In the genomic region with DNA sequence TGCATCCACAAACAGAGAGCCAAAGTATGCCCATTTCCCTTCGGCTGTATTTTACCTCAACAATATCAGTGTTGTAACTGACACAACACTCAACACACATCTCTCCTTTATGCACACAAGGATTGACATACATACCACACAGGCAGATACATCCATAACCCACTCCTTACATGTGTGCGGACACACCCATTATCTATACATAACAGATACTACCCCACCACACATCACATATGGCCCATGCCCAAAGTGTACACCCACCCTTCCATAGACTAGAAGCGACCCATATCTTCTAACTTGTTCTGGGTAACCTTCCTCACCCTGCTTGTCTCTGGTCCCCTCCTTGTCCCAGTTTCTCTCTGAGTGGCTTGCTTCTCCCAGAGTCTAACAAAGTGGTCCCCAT, we compare ENCODE assay signal across 22 mouse cellular contexts.
"Had no signal": no experiment of that assay in that cellular context is flagged by ENCODE, and none has a peak within 500 bp of the region (broad histone marks: within the 10 kb centered on the region; RNA-seq: fewer than 3 reads in every experiment).

No protein-coding gene starts in this region.

- H3K9me3 ChIP-seq: kidney, embryonic 15.5 days; lung, embryonic 15.5 days; midbrain, embryonic 10.5 days; midbrain, embryonic 13.5 days; neural tube, embryonic 13.5 days; stomach, embryonic 15.5 days had no signal

- H3K36me3 ChIP-seq: kidney, embryonic 15.5 days; lung, embryonic 15.5 days; midbrain, embryonic 10.5 days; midbrain, embryonic 13.5 days; neural tube, embryonic 13.5 days; stomach, embryonic 15.5 days had no signal

- H3K9ac ChIP-seq: kidney, embryonic 15.5 days; lung, embryonic 15.5 days; midbrain, embryonic 13.5 days; neural tube, embryonic 13.5 days; stomach, embryonic 15.5 days had no signal

- DNase-seq: kidney, adult 11 months; kidney, adult 8-10 months; kidney, postnatal 10 days; kidney, postnatal 36 days; layer of hippocampus, postnatal 36 days; lung, adult 18-20 months; lung, postnatal 10 days; lung, postnatal 36 days; retina, postnatal 1 day; right cerebral cortex, postnatal 25 days; spleen, adult 18-20 months; thymus, postnatal 36 days had no signal

- H3K4me1 ChIP-seq: kidney, embryonic 15.5 days; lung, embryonic 15.5 days; megakaryocyte, embryonic 14.5 days; midbrain, embryonic 10.5 days; midbrain, embryonic 13.5 days; neural tube, embryonic 13.5 days; stomach, embryonic 15.5 days had no signal

- ATAC-seq: midbrain, embryonic 13.5 days; midbrain, embryonic 16.5 days had no signal

- H3K27ac ChIP-seq: kidney, embryonic 15.5 days; left cerebral cortex, adult 2 months; lung, embryonic 15.5 days; midbrain, embryonic 10.5 days; midbrain, embryonic 13.5 days; neural tube, embryonic 13.5 days; stomach, embryonic 15.5 days had no signal

- H3K27me3 ChIP-seq: kidney, embryonic 15.5 days; lung, embryonic 15.5 days; midbrain, embryonic 13.5 days; neural tube, embryonic 13.5 days; stomach, embryonic 15.5 days had no signal

- H3K4me3 ChIP-seq: kidney, embryonic 15.5 days; left cerebral cortex, adult 2 months; lung, embryonic 15.5 days; megakaryocyte, embryonic 14.5 days; midbrain, embryonic 10.5 days; midbrain, embryonic 13.5 days; myocyte; neural tube, embryonic 13.5 days; stomach, embryonic 15.5 days had no signal

- H3K4me2 ChIP-seq: kidney, embryonic 15.5 days; lung, embryonic 15.5 days; midbrain, embryonic 13.5 days; neural tube, embryonic 13.5 days; stomach, embryonic 15.5 days had no signal
